In the genomic region with DNA sequence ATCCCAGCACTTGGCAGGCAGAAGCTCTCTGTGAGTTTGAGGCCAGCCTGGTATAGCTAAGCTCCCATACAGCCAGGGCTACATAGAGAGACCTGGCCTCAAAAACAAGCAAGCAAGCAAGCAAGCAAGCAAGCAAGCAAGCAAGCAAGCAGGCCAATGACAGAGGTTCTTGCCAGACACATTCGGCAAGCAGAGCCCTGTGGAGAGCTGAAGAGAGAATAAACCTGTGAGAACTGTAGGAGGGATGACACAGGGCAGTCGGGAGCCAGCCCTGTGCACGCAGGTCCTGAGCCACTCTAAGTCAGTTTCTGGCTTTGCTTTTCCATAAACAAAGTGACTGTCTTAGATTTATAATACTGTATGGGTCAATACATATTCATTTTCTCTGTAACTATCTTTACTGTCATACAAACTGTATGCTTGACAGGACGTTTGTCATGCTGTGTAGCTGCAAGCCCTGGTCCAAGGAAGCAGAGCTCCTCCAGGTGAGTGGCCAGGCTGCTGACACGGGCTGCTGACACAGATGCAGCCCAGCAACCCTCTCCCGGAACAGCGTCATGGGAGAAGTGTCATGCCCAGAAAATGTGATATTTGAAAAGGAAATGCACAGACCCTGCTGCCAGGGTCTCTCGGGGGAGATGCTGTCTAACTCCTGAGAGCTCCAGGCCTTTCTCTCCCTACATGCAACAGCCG, we compare ENCODE assay signal across 19 mouse cellular contexts. TPM values are rescaled to one million over a fixed set of nuclear protein-coding genes. Genes with fewer than 3 reads are reported as not detected.
DNase-seq lines count a peak whose midpoint lies in the region; ATAC-seq and TF ChIP-seq lines count a peak whose summit lies in the region.
"Had no signal": no experiment of that assay in that cellular context is flagged by ENCODE, and none has a peak within 500 bp of the region (broad histone marks: within the 10 kb centered on the region; RNA-seq: fewer than 3 reads in every experiment).

No protein-coding gene starts in this region.

- H3K9me3 ChIP-seq in hindbrain, embryonic 15.5 days, result no peaks in the 10 kb centered on the region
- no peaks in the 10 kb centered on the region for H3K9me3 ChIP-seq in neural tube, embryonic 15.5 days (replicated peaks)
- H3K9me3 ChIP-seq: G1E; kidney, embryonic 15.5 days had no signal

- H3K27ac ChIP-seq in layer of hippocampus, adult 2 months, result peak overlapping the region; percentile 54
- peak overlapping the region; percentile 45 for H3K27ac ChIP-seq in hindbrain, embryonic 15.5 days (replicated peaks)
- peak overlapping the region; percentile 45 for H3K27ac ChIP-seq in neural tube, embryonic 15.5 days (replicated peaks)
- H3K27ac ChIP-seq: heart, adult 2 months; kidney, embryonic 15.5 days had no signal

- no peak overlapping the region for H3K9ac ChIP-seq in hindbrain, embryonic 15.5 days
- H3K9ac ChIP-seq in neural tube, embryonic 15.5 days (replicated peaks), result no peak overlapping the region
- H3K9ac ChIP-seq: kidney, embryonic 15.5 days; liver, postnatal 0 days had no signal

- DNase-seq in cerebellum, postnatal 4 days (ENCODE audit: low spot score in 2 of 2), result no peak
- DNase-seq in layer of hippocampus, adult 2 months (ENCODE audit: low spot score in 2 of 2), result no peak
- no peak for DNase-seq in layer of hippocampus, adult 9-10 months (ENCODE audit: low spot score)
- DNase-seq in ovary, postnatal 14 days (ENCODE audit: low spot score), result no peak
- no peak for DNase-seq in lung, adult 18-20 months
- DNase-seq: gastrocnemius, postnatal 14 days; heart, adult 2 months; layer of hippocampus, postnatal 36 days; liver; liver, postnatal 0 days; thymus, postnatal 36 days had no signal

- H3K4me2 ChIP-seq in hindbrain, embryonic 15.5 days, result no peak overlapping the region
- H3K4me2 ChIP-seq in neural tube, embryonic 15.5 days, result no peak overlapping the region
- H3K4me2 ChIP-seq: kidney, embryonic 15.5 days had no signal

- no peak for TF ChIP-seq CTCF in layer of hippocampus, adult 2 months (conservative IDR thresholded peaks at IDR 0.05)

- ATAC-seq in cerebellum, adult (ENCODE audit: insufficient number of reproducible peaks, low FRiP score, low TSS enrichment), result peak; percentile 59; the same call in 1 of the 2 replicates
- no peak for ATAC-seq in hindbrain, embryonic 15.5 days (ENCODE audit: low FRiP score, low read depth)
- no peak for ATAC-seq in neural tube, embryonic 15.5 days (ENCODE audit: low FRiP score)
- ATAC-seq: CD4-positive, CD25-positive, alpha-beta regulatory T cell, adult 4 months; liver, postnatal 0 days had no signal

- no peaks in the 10 kb centered on the region for H3K36me3 ChIP-seq in hindbrain, embryonic 15.5 days
- 0 out of 2 replicates have a peak, but pooled peaks cover 3% of the 10 kb centered on the region for H3K36me3 ChIP-seq in neural tube, embryonic 15.5 days
- H3K36me3 ChIP-seq: kidney, embryonic 15.5 days had no signal

- no peak overlapping the region for H3K4me3 ChIP-seq in layer of hippocampus, adult 2 months
- H3K4me3 ChIP-seq in hindbrain, embryonic 15.5 days, result no peak overlapping the region
- H3K4me3 ChIP-seq in neural tube, embryonic 15.5 days (replicated peaks), result no peak overlapping the region
- H3K4me3 ChIP-seq: erythroblast, embryonic 14.5 days; heart, adult 2 months; kidney, embryonic 15.5 days had no signal

- peaks cover 28% of the 10 kb centered on the region for H3K4me1 ChIP-seq in hindbrain, embryonic 15.5 days (replicated peaks)
- H3K4me1 ChIP-seq in neural tube, embryonic 15.5 days, result peaks cover 24% of the 10 kb centered on the region

- no peaks in the 10 kb centered on the region for H3K27me3 ChIP-seq in hindbrain, embryonic 15.5 days
- H3K27me3 ChIP-seq in neural tube, embryonic 15.5 days (replicated peaks), result no peaks in the 10 kb centered on the region
- H3K27me3 ChIP-seq: kidney, embryonic 15.5 days had no signal

- WGBS in hindbrain, embryonic 15.5 days, result 41% methylated on average over 9 of the region's 9 CpGs
- WGBS in neural tube, embryonic 15.5 days, result 57% methylated on average over 9 of the region's 9 CpGs

RNA-seq across cellular contexts. Expression of a gene that starts 51.3 kb away (rescaled TPM):
- total RNA-seq in layer of hippocampus, adult 2 months (2021), result 100 to 1,000 TPM; 120 TPM
- 19.2 and 23.9 TPM in 2 replicates for polyA plus RNA-seq in hindbrain, embryonic 15.5 days (2015; fragmentation: Nextera tagmentation; extraction: Ambion mirVana)
- polyA plus RNA-seq in neural tube, embryonic 15.5 days (2015; fragmentation: Nextera tagmentation; extraction: Ambion mirVana), result 16.8 and 19.4 TPM in 2 replicates
- polyA plus RNA-seq: G1E; heart, embryonic 16.5 days; liver, postnatal 0 days had no signal
